Mouse (Mus musculus) 3T3-L1 (cell line): Measurements from ENCODE around the gene Olfr746.

Experiments used
- DNase-seq: peaks from one replicate; pipeline ENCODE4 v3.0.0-alpha.2; 2015; ENCODE audit warnings: low read depth, low spot score

The Olfr746 gene

GRCm38 (mm10) chr14:50646783-50647182 is at the start of gene Olfr746:
Gene Olfr746 (plus strand): TSS chr14:50647083.
- DNase-seq: no peak

- DNase-seq: no peak
Observed at GRCm38 (mm10) chr14:50614579-50614978, 32.3 kb upstream of the Olfr746 start, which contains the start of gene Olfr744. Gene Olfr744 (plus strand): TSS chr14:50614879.

DNA sequence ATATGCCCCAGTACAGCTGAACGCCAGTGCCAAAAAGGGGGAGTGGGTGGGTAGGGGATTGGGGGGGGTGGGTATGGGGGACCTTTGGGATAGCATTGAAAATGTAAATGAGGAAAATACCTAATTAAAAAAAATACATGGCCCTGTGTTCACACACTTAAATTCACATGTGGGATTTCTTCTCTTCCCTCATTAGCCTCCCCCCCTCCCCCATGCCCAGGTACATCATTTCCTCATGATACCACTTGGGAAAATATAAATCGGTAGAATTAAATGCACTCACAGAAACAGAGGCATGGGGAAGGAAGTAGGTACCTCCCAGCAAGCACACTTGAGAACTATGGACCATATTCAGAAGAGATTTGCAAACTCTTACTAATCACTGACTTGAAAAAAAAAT is 7.8 kb upstream of the Olfr746 start, which contains the start of gene Olfr745:
Olfr745 (plus strand) TSS at position 301 of the 400 bp plus-strand sequence.
- no peak for DNase-seq

DNA sequence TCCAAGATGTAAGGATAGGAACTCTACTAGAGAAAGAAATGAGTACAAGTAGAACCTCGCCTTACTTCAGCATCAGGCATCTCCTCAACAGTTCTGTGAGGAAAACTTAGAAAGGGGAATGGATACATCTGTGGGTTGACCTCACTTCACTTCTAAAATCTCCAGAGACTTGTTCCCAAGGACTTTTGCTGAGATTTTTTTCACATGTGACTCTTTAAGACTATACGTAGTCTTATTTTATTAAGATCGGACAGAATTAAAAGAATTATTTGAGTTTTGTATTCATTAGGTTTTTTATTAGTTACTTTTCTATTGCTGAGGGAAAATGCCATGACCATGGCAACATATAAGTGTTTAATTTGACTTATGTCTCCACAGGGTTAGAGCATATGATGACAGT is 46.2 kb downstream of the Olfr746 start, which contains the start of gene Olfr747:
Olfr747 (minus strand) TSS at position 101 of the 400 bp plus-strand sequence.
- DNase-seq: no peak
